Mouse (Mus musculus): ENCODE measurements around the gene Ddx19b. TPM values are rescaled to one million over a fixed set of nuclear protein-coding genes. Genes with fewer than 3 reads are reported as not detected.
A peak's percentile ranks its signal among the peaks of the same experiment; 100 is the strongest.
"Not testable (repeated sequence)": the region's sequence is repeated elsewhere in the genome, so short reads cannot be mapped to it uniquely, and the experiment has no call there.

Ddx19b gene
- polyA plus RNA-seq, 1 experiment from 2014 or later: 7.2 TPM

GRCm38 (mm10) chr8:110976532-110976931, 55.0 kb downstream of the Ddx19b start:
- H3K27me3 ChIP-seq (ENCODE audit: control insufficient read depth, insufficient read depth, low read depth, low read length); H3K9ac ChIP-seq (ENCODE audit: low read length); H3K27ac ChIP-seq (ENCODE audit: low read length); H3K9me3 ChIP-seq (ENCODE audit: control insufficient read depth, low read length); ATAC-seq (ENCODE audit: low read depth); H3K4me2 ChIP-seq (ENCODE audit: low read depth, low read length); H3K4me3 ChIP-seq (ENCODE audit: low read length); H3K4me1 ChIP-seq (replicated peaks; ENCODE audit: control insufficient read depth, insufficient read depth, low read length): not testable (repeated sequence)
- H3K36me3 ChIP-seq (ENCODE audit: control insufficient read depth, insufficient read depth, low read length): peaks cover 36% of the 10 kb centered on the region
- WGBS: 86% methylated on average over 8 of the region's 8 CpGs

- peak; percentile 96 for ATAC-seq (ENCODE audit: low read depth)
- Histone ChIP-seq H3K4me1 (replicated peaks; ENCODE audit: control insufficient read depth, insufficient read depth, low read length) (peaks cover 7% of the 10 kb centered on the region; the same call in 1 of the 2 replicates), H3K9ac (ENCODE audit: low read length) (peak overlapping the region; percentile 70), H3K4me3 (ENCODE audit: low read length) (peak overlapping the region; percentile 57), H3K4me2 (ENCODE audit: low read depth, low read length) (peak overlapping the region; percentile 65), H3K27ac (ENCODE audit: low read length) (no peak overlapping the region), H3K27me3 (ENCODE audit: control insufficient read depth, insufficient read depth, low read depth, low read length) (no peaks in the 10 kb centered on the region), H3K36me3 (ENCODE audit: control insufficient read depth, insufficient read depth, low read length) (peaks cover 15% of the 10 kb centered on the region), H3K9me3 (ENCODE audit: control insufficient read depth, low read length) (no peaks in the 10 kb centered on the region)
- 6% methylated on average over 45 of the region's 45 CpGs for WGBS
Measured at GRCm38 (mm10) chr8:110969910-110970770, 61.4 kb downstream of the Ddx19b start.

GRCm38 (mm10) chr8:110967326-110967725, 64.2 kb downstream of the Ddx19b start:
- Histone ChIP-seq H3K4me1 (replicated peaks; ENCODE audit: control insufficient read depth, insufficient read depth, low read length) (peaks cover 7% of the 10 kb centered on the region; the same call in 1 of the 2 replicates), H3K9ac (ENCODE audit: low read length) (no peak overlapping the region), H3K36me3 (ENCODE audit: control insufficient read depth, insufficient read depth, low read length) (no peaks in the 10 kb centered on the region; the same call in 1 of the 2 replicates), H3K27ac (ENCODE audit: low read length) (no peak overlapping the region), H3K9me3 (ENCODE audit: control insufficient read depth, low read length) (no peaks in the 10 kb centered on the region), H3K27me3 (ENCODE audit: control insufficient read depth, insufficient read depth, low read depth, low read length) (no peaks in the 10 kb centered on the region), H3K4me2 (ENCODE audit: low read depth, low read length) (no peak overlapping the region), H3K4me3 (ENCODE audit: low read length) (no peak overlapping the region)
- 80% methylated on average over 9 of the region's 9 CpGs for WGBS
- no peak for ATAC-seq (ENCODE audit: low read depth)

DNA sequence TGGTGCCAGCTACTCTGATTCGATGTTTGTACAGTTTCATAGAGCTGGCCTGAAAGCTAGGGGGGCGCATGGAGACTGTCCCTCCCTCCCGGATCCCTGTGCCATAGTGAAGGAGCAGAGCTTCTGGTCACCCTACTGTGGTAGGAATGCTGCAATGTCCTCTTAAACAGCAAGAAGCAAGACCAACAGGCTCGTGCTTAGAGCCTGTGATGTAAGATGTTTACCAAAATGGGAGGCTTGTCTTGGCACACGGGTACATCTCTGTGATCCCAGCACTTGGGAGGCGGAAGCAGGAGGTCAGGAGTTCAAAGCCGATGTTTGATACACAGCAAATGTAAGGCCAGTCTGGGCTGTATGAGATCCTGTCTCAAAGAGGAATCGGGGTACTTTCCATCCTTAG, 65.0 kb downstream of the Ddx19b start:
- H3K27ac ChIP-seq (ENCODE audit: low read length): no peak overlapping the region

GRCm38 (mm10) chr8:110965594-110965993, 66.0 kb downstream of the Ddx19b start:
- H3K4me1 ChIP-seq (replicated peaks; ENCODE audit: control insufficient read depth, insufficient read depth, low read length): peaks cover 2% of the 10 kb centered on the region; the same call in 1 of the 2 replicates
- no peak overlapping the region for H3K4me2 ChIP-seq (ENCODE audit: low read depth, low read length)
- H3K9ac ChIP-seq (ENCODE audit: low read length): no peak overlapping the region
- H3K36me3 ChIP-seq (ENCODE audit: control insufficient read depth, insufficient read depth, low read length): no peaks in the 10 kb centered on the region; the same call in 1 of the 2 replicates
- H3K4me3 ChIP-seq (ENCODE audit: low read length): no peak overlapping the region
- 27% methylated on average over 7 of the region's 7 CpGs for WGBS
- H3K27me3 ChIP-seq (ENCODE audit: control insufficient read depth, insufficient read depth, low read depth, low read length): no peaks in the 10 kb centered on the region
- ATAC-seq (ENCODE audit: low read depth): peak; percentile 54
- no peaks in the 10 kb centered on the region for H3K9me3 ChIP-seq (ENCODE audit: control insufficient read depth, low read length)
- H3K27ac ChIP-seq (ENCODE audit: low read length): no peak overlapping the region

More for the DNA sequence above, 65.0 kb downstream of the Ddx19b start:
- no peak for ATAC-seq (ENCODE audit: low read depth)
- Histone ChIP-seq H3K4me2 (ENCODE audit: low read depth, low read length) (no peak overlapping the region), H3K9me3 (ENCODE audit: control insufficient read depth, low read length) (no peaks in the 10 kb centered on the region), H3K36me3 (ENCODE audit: control insufficient read depth, insufficient read depth, low read length) (no peaks in the 10 kb centered on the region; the same call in 1 of the 2 replicates), H3K4me1 (replicated peaks; ENCODE audit: control insufficient read depth, insufficient read depth, low read length) (peaks cover 7% of the 10 kb centered on the region; the same call in 1 of the 2 replicates), H3K27me3 (ENCODE audit: control insufficient read depth, insufficient read depth, low read depth, low read length) (no peaks in the 10 kb centered on the region), H3K9ac (ENCODE audit: low read length) (no peak overlapping the region), H3K4me3 (ENCODE audit: low read length) (no peak overlapping the region)
- WGBS: 68% methylated on average over 8 of the region's 8 CpGs

GRCm38 (mm10) chr8:110964666-110965065, 66.9 kb downstream of the Ddx19b start:
- no peak for ATAC-seq (ENCODE audit: low read depth)
- Histone ChIP-seq H3K27me3 (ENCODE audit: control insufficient read depth, insufficient read depth, low read depth, low read length) (no peaks in the 10 kb centered on the region), H3K36me3 (ENCODE audit: control insufficient read depth, insufficient read depth, low read length) (no peaks in the 10 kb centered on the region; the same call in 1 of the 2 replicates), H3K4me3 (ENCODE audit: low read length) (no peak overlapping the region), H3K4me1 (replicated peaks; ENCODE audit: control insufficient read depth, insufficient read depth, low read length) (peaks cover 2% of the 10 kb centered on the region; the same call in 1 of the 2 replicates), H3K4me2 (ENCODE audit: low read depth, low read length) (no peak overlapping the region), H3K27ac (ENCODE audit: low read length) (no peak overlapping the region), H3K9me3 (ENCODE audit: control insufficient read depth, low read length) (no peaks in the 10 kb centered on the region), H3K9ac (ENCODE audit: low read length) (no peak overlapping the region)
- 71% methylated on average over 7 of the region's 7 CpGs for WGBS

DNA sequence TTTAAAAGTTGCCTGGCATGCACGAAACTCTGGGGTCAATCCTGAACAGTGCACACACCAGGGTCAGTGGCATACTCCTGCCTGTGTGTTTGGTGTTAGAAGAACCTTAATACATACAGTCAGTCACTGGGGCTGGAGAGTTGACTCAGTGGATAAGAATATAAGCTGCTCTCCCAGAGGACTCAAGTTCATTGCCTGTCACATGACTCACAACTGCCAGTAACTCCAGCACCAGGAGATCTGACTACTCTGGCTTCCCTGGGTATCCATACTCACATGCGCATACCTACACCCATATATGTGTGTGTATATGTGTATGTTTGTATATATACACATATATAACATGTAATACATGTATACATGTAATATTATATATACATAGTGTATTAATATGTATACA, 68.5 kb downstream of the Ddx19b start:
- H3K9ac ChIP-seq (ENCODE audit: low read length): no peak overlapping the region
- peaks cover 2% of the 10 kb centered on the region; the same call in 1 of the 2 replicates for H3K36me3 ChIP-seq (ENCODE audit: control insufficient read depth, insufficient read depth, low read length)
- no peaks in the 10 kb centered on the region for H3K9me3 ChIP-seq (ENCODE audit: control insufficient read depth, low read length)
- H3K4me1 ChIP-seq (replicated peaks; ENCODE audit: control insufficient read depth, insufficient read depth, low read length): peaks cover 2% of the 10 kb centered on the region; the same call in 1 of the 2 replicates
- H3K27ac ChIP-seq (ENCODE audit: low read length): no peak overlapping the region
- H3K4me3 ChIP-seq (ENCODE audit: low read length): no peak overlapping the region
- no peak overlapping the region for H3K4me2 ChIP-seq (ENCODE audit: low read depth, low read length)
- H3K27me3 ChIP-seq (ENCODE audit: control insufficient read depth, insufficient read depth, low read depth, low read length): no peaks in the 10 kb centered on the region
- ATAC-seq (ENCODE audit: low read depth): no peak
- 76% methylated on average over 2 of the region's 2 CpGs for WGBS

- Histone ChIP-seq H3K9ac (ENCODE audit: low read length) (no peak overlapping the region), H3K4me1 (replicated peaks; ENCODE audit: control insufficient read depth, insufficient read depth, low read length) (no peaks in the 10 kb centered on the region), H3K9me3 (ENCODE audit: control insufficient read depth, low read length) (no peaks in the 10 kb centered on the region), H3K36me3 (ENCODE audit: control insufficient read depth, insufficient read depth, low read length) (peaks cover 7% of the 10 kb centered on the region; the same call in 1 of the 2 replicates), H3K27ac (ENCODE audit: low read length) (no peak overlapping the region), H3K4me3 (ENCODE audit: low read length) (no peak overlapping the region), H3K4me2 (ENCODE audit: low read depth, low read length) (no peak overlapping the region), H3K27me3 (ENCODE audit: control insufficient read depth, insufficient read depth, low read depth, low read length) (no peaks in the 10 kb centered on the region)
- no peak for ATAC-seq (ENCODE audit: low read depth)
- WGBS: 86% methylated on average over 6 of the region's 6 CpGs
Measured at GRCm38 (mm10) chr8:110959906-110960305, 71.6 kb downstream of the Ddx19b start.

GRCm38 (mm10) chr8:110959071-110959780, 72.3 kb downstream of the Ddx19b start:
- 91% methylated on average over 12 of the region's 12 CpGs for WGBS
- ATAC-seq (ENCODE audit: low read depth): no peak
- Histone ChIP-seq H3K9ac (ENCODE audit: low read length) (no peak overlapping the region), H3K9me3 (ENCODE audit: control insufficient read depth, low read length) (no peaks in the 10 kb centered on the region), H3K4me1 (replicated peaks; ENCODE audit: control insufficient read depth, insufficient read depth, low read length) (no peaks in the 10 kb centered on the region), H3K27me3 (ENCODE audit: control insufficient read depth, insufficient read depth, low read depth, low read length) (no peaks in the 10 kb centered on the region), H3K4me3 (ENCODE audit: low read length) (no peak overlapping the region), H3K4me2 (ENCODE audit: low read depth, low read length) (no peak overlapping the region), H3K27ac (ENCODE audit: low read length) (no peak overlapping the region), H3K36me3 (ENCODE audit: control insufficient read depth, insufficient read depth, low read length) (peaks cover 7% of the 10 kb centered on the region; the same call in 1 of the 2 replicates)
